Mouse (Mus musculus): ENCODE measurements around the gene Sik2. TPM values are rescaled to one million over a fixed set of nuclear protein-coding genes. Genes with fewer than 3 reads are reported as not detected.

Gene Sik2
- polyA plus RNA-seq, 1 experiment from 2014 or later: 16.6 TPM

GRCm38 (mm10) chr9:50849755-50850154, 159.1 kb downstream of the Sik2 start:
- H3K27me3 ChIP-seq (replicated peaks; ENCODE audit: control insufficient read depth, insufficient read depth, low read length): no peaks in the 10 kb centered on the region
- DNase-seq (ENCODE audit: low spot score) (peak; percentile 56), ATAC-seq (replicated peaks; ENCODE audit: low FRiP score, low TSS enrichment, low read depth) (peak; percentile 18; the same call in 1 of the 2 replicates)
- peak overlapping the region; percentile 38 for H3K4me2 ChIP-seq (ENCODE audit: low read length)
- no peak overlapping the region for H3K9ac ChIP-seq (ENCODE audit: low read length)
- WGBS: 61% methylated on average over 9 of the region's 9 CpGs
- H3K4me1 ChIP-seq (replicated peaks; ENCODE audit: control insufficient read depth, insufficient read depth, low read length): peaks cover 16% of the 10 kb centered on the region; the same call in 1 of the 2 replicates
- H3K27ac ChIP-seq (ENCODE audit: low read depth): peak overlapping the region; percentile 33; the same call in 1 of the 2 replicates
- H3K4me3 ChIP-seq (ENCODE audit: low read depth, low read length): no peak overlapping the region
- no peaks in the 10 kb centered on the region for H3K9me3 ChIP-seq (ENCODE audit: control insufficient read depth, low read length)
- peaks cover 4% of the 10 kb centered on the region; the same call in 1 of the 2 replicates for H3K36me3 ChIP-seq (ENCODE audit: control insufficient read depth, insufficient read depth, low read length)

- Histone ChIP-seq H3K4me1 (replicated peaks; ENCODE audit: control insufficient read depth, insufficient read depth, low read length) (peaks cover 16% of the 10 kb centered on the region; the same call in 1 of the 2 replicates), H3K9ac (ENCODE audit: low read length) (no peak overlapping the region), H3K27me3 (replicated peaks; ENCODE audit: control insufficient read depth, insufficient read depth, low read length) (no peaks in the 10 kb centered on the region), H3K9me3 (ENCODE audit: control insufficient read depth, low read length) (no peaks in the 10 kb centered on the region), H3K4me2 (ENCODE audit: low read length) (no peak overlapping the region), H3K27ac (ENCODE audit: low read depth) (peak overlapping the region; percentile 33; the same call in 1 of the 2 replicates), H3K36me3 (ENCODE audit: control insufficient read depth, insufficient read depth, low read length) (peaks cover 9% of the 10 kb centered on the region; the same call in 1 of the 2 replicates), H3K4me3 (ENCODE audit: low read depth, low read length) (no peak overlapping the region)
- peak; percentile 99 for DNase-seq (ENCODE audit: low spot score)
- WGBS: 18% methylated on average over 8 of the region's 8 CpGs
- ATAC-seq (replicated peaks; ENCODE audit: low FRiP score, low TSS enrichment, low read depth): peak; percentile 80
These were observed 159.6 kb downstream of the Sik2 start for GRCm38 (mm10) chr9:50849249-50849648.

- H3K36me3 ChIP-seq (ENCODE audit: control insufficient read depth, insufficient read depth, low read length): peaks cover 13% of the 10 kb centered on the region; the same call in 1 of the 2 replicates
- peaks cover 16% of the 10 kb centered on the region; the same call in 1 of the 2 replicates for H3K4me1 ChIP-seq (replicated peaks; ENCODE audit: control insufficient read depth, insufficient read depth, low read length)
- no peak for ATAC-seq (replicated peaks; ENCODE audit: low FRiP score, low TSS enrichment, low read depth)
- no peaks in the 10 kb centered on the region for H3K27me3 ChIP-seq (replicated peaks; ENCODE audit: control insufficient read depth, insufficient read depth, low read length)
- DNase-seq (ENCODE audit: low spot score): no peak
- H3K27ac ChIP-seq (ENCODE audit: low read depth): no peak overlapping the region
- no peak overlapping the region for H3K4me3 ChIP-seq (ENCODE audit: low read depth, low read length)
- H3K9me3 ChIP-seq (ENCODE audit: control insufficient read depth, low read length): no peaks in the 10 kb centered on the region
- no peak overlapping the region for H3K9ac ChIP-seq (ENCODE audit: low read length)
- 57% methylated on average over 5 of the region's 5 CpGs for WGBS
- no peak overlapping the region for H3K4me2 ChIP-seq (ENCODE audit: low read length)
These were observed 160.1 kb downstream of the Sik2 start for GRCm38 (mm10) chr9:50848821-50849220.

- no peak overlapping the region for H3K4me3 ChIP-seq (ENCODE audit: low read depth, low read length)
- H3K4me1 ChIP-seq (replicated peaks; ENCODE audit: control insufficient read depth, insufficient read depth, low read length): peaks cover 16% of the 10 kb centered on the region; the same call in 1 of the 2 replicates
These were observed 161.1 kb downstream of the Sik2 start for GRCm38 (mm10) chr9:50847606-50848368.

GRCm38 (mm10) chr9:50847133-50847532, 161.7 kb downstream of the Sik2 start:
- Histone ChIP-seq H3K4me3 (ENCODE audit: low read depth, low read length) (no peak overlapping the region), H3K36me3 (ENCODE audit: control insufficient read depth, insufficient read depth, low read length) (peaks cover 26% of the 10 kb centered on the region), H3K27me3 (replicated peaks; ENCODE audit: control insufficient read depth, insufficient read depth, low read length) (no peaks in the 10 kb centered on the region), H3K9ac (ENCODE audit: low read length) (no peak overlapping the region), H3K27ac (ENCODE audit: low read depth) (no peak overlapping the region), H3K4me2 (ENCODE audit: low read length) (no peak overlapping the region), H3K4me1 (replicated peaks; ENCODE audit: control insufficient read depth, insufficient read depth, low read length) (peaks cover 16% of the 10 kb centered on the region; the same call in 1 of the 2 replicates), H3K9me3 (ENCODE audit: control insufficient read depth, low read length) (no peaks in the 10 kb centered on the region)
- ATAC-seq (replicated peaks; ENCODE audit: low FRiP score, low TSS enrichment, low read depth) (no peak), DNase-seq (ENCODE audit: low spot score) (no peak)
- WGBS: 73% methylated on average over 6 of the region's 6 CpGs

More at GRCm38 (mm10) chr9:50847606-50848368, 161.1 kb downstream of the Sik2 start:
- Histone ChIP-seq H3K9ac (ENCODE audit: low read length) (no peak overlapping the region), H3K36me3 (ENCODE audit: control insufficient read depth, insufficient read depth, low read length) (peaks cover 21% of the 10 kb centered on the region), H3K4me2 (ENCODE audit: low read length) (no peak overlapping the region), H3K27me3 (replicated peaks; ENCODE audit: control insufficient read depth, insufficient read depth, low read length) (no peaks in the 10 kb centered on the region), H3K9me3 (ENCODE audit: control insufficient read depth, low read length) (no peaks in the 10 kb centered on the region), H3K27ac (ENCODE audit: low read depth) (0 out of 2 replicates have a peak overlapping the region, but pooled peaks have one; percentile 1)
- DNase-seq (ENCODE audit: low spot score) (peak; percentile 53), ATAC-seq (replicated peaks; ENCODE audit: low FRiP score, low TSS enrichment, low read depth) (no peak)
- 56% methylated on average over 12 of the region's 12 CpGs for WGBS

- Histone ChIP-seq H3K9me3 (ENCODE audit: control insufficient read depth, low read length) (no peaks in the 10 kb centered on the region), H3K9ac (ENCODE audit: low read length) (no peak overlapping the region), H3K4me3 (ENCODE audit: low read depth, low read length) (no peak overlapping the region), H3K27ac (ENCODE audit: low read depth) (no peak overlapping the region), H3K4me1 (replicated peaks; ENCODE audit: control insufficient read depth, insufficient read depth, low read length) (peaks cover 14% of the 10 kb centered on the region; the same call in 1 of the 2 replicates), H3K36me3 (ENCODE audit: control insufficient read depth, insufficient read depth, low read length) (peaks cover 26% of the 10 kb centered on the region), H3K27me3 (replicated peaks; ENCODE audit: control insufficient read depth, insufficient read depth, low read length) (no peaks in the 10 kb centered on the region), H3K4me2 (ENCODE audit: low read length) (no peak overlapping the region)
- ATAC-seq (replicated peaks; ENCODE audit: low FRiP score, low TSS enrichment, low read depth): no peak
- WGBS: 73% methylated on average over 9 of the region's 9 CpGs
- no peak for DNase-seq (ENCODE audit: low spot score)
These were observed 163.3 kb downstream of the Sik2 start for GRCm38 (mm10) chr9:50845547-50845946.

- Histone ChIP-seq H3K4me2 (ENCODE audit: low read length) (no peak within 1 kb of the TSS), H3K27me3 (replicated peaks; ENCODE audit: control insufficient read depth, insufficient read depth, low read length) (no peaks in the 10 kb centered on the region), H3K4me3 (ENCODE audit: low read depth, low read length) (no peak within 1 kb of the TSS), H3K4me1 (replicated peaks; ENCODE audit: control insufficient read depth, insufficient read depth, low read length) (peaks cover 9% of the 10 kb centered on the region; the same call in 1 of the 2 replicates), H3K9me3 (ENCODE audit: control insufficient read depth, low read length) (no peaks in the 10 kb centered on the region), H3K36me3 (ENCODE audit: control insufficient read depth, insufficient read depth, low read length) (peaks cover 26% of the 10 kb centered on the region), H3K27ac (ENCODE audit: low read depth) (no peak within 1 kb of the TSS), H3K9ac (ENCODE audit: low read length) (no peak within 1 kb of the TSS)
- ATAC-seq (replicated peaks; ENCODE audit: low FRiP score, low TSS enrichment, low read depth) (no peak), DNase-seq (ENCODE audit: low spot score) (no peak)
- WGBS: 86% methylated on average over 3 of the region's 3 CpGs
These were observed 163.8 kb downstream of the Sik2 start, which contains the start of gene Ppp2r1b for GRCm38 (mm10) chr9:50845081-50845480. TSS of gene Ppp2r1b (plus strand) at chr9:50845301.
